In genomic region chr15:92441630-92442180, GRCm38 (mm10) we compare ENCODE assay signal across 13 mouse cellular contexts. TPM values are rescaled to one million over a fixed set of nuclear protein-coding genes. Genes with fewer than 3 reads are reported as not detected.
DNase-seq lines count a peak whose midpoint lies in the region; ATAC-seq and TF ChIP-seq lines count a peak whose summit lies in the region.
"Had no signal": no experiment of that assay in that cellular context is flagged by ENCODE, and none has a peak within 500 bp of the region (broad histone marks: within the 10 kb centered on the region; RNA-seq: fewer than 3 reads in every experiment).

No protein-coding gene starts in this region.

- no peak overlapping the region for H3K27ac ChIP-seq in lung, embryonic 14.5 days (ENCODE audit: low read depth)
- no peak overlapping the region for H3K27ac ChIP-seq in lung, postnatal 0 days (ENCODE audit: low read length)
- H3K27ac ChIP-seq in neural tube, embryonic 15.5 days (replicated peaks) = no peak overlapping the region
- no peak overlapping the region for H3K27ac ChIP-seq in gastrocnemius, adult 2 months
- H3K27ac ChIP-seq: left cerebral cortex, adult 2 months had no signal

- H3K36me3 ChIP-seq in lung, embryonic 14.5 days (ENCODE audit: insufficient read depth) = no peaks in the 10 kb centered on the region
- no peaks in the 10 kb centered on the region for H3K36me3 ChIP-seq in lung, postnatal 0 days (ENCODE audit: insufficient read depth, low read length)
- H3K36me3 ChIP-seq in neural tube, embryonic 15.5 days = no peaks in the 10 kb centered on the region

- ATAC-seq in lung, embryonic 14.5 days (ENCODE audit: insufficient read depth) = no peak
- no peak for ATAC-seq in lung, postnatal 0 days
- no peak for ATAC-seq in neural tube, embryonic 15.5 days (ENCODE audit: low FRiP score)
- ATAC-seq: intestine, embryonic 16.5 days had no signal

- no peaks in the 10 kb centered on the region for H3K27me3 ChIP-seq in lung, embryonic 14.5 days (ENCODE audit: insufficient read depth, low read length)
- H3K27me3 ChIP-seq in lung, postnatal 0 days (replicated peaks; ENCODE audit: insufficient read depth, low read length) = no peaks in the 10 kb centered on the region
- H3K27me3 ChIP-seq in neural tube, embryonic 15.5 days (replicated peaks) = no peaks in the 10 kb centered on the region

- DNase-seq in lung, embryonic 14.5 days = peak; percentile 47
- no peak for DNase-seq in lung, postnatal 0 days (ENCODE audit: low spot score)
- DNase-seq in forelimb bud, embryonic 11.5 days (ENCODE audit: low read depth, low spot score) = peak; percentile 54
- peak; percentile 41 for DNase-seq in hindlimb bud, embryonic 11.5 days (ENCODE audit: extremely low spot score, low read depth, low spot score)
- no peak for DNase-seq in gastrocnemius, adult 2 months
- DNase-seq in right cerebral cortex, adult 18-20 months = no peak
- DNase-seq: lung, postnatal 10 days; thymus, adult 2 months had no signal

- TF ChIP-seq CTCF in lung, embryonic 14.5 days (IDR thresholded peaks at IDR 0.05; ENCODE audit: low read depth) = no peak
- TF ChIP-seq CTCF in lung, postnatal 0 days (IDR thresholded peaks at IDR 0.05) = no peak
- no peak for TF ChIP-seq CTCF in gastrocnemius, adult 2 months (IDR thresholded peaks at IDR 0.05)

- WGBS in lung, embryonic 14.5 days = 32% methylated on average over 19 of the region's 19 CpGs
- WGBS in lung, postnatal 0 days = 44% methylated on average over 19 of the region's 19 CpGs
- 42% methylated on average over 19 of the region's 19 CpGs for WGBS in neural tube, embryonic 15.5 days

- H3K4me3 ChIP-seq in lung, embryonic 14.5 days (ENCODE audit: low read depth, low read length) = peak overlapping the region; percentile 8; the same call in 1 of the 2 replicates
- no peak overlapping the region for H3K4me3 ChIP-seq in lung, postnatal 0 days (ENCODE audit: low read depth, low read length)
- peak overlapping the region; percentile 11; the same call in 1 of the 2 replicates for H3K4me3 ChIP-seq in neural tube, embryonic 15.5 days (replicated peaks)
- H3K4me3 ChIP-seq in gastrocnemius, adult 2 months = no peak overlapping the region
- H3K4me3 ChIP-seq: left cerebral cortex, adult 2 months; myocyte had no signal

- H3K4me1 ChIP-seq in lung, embryonic 14.5 days (ENCODE audit: insufficient read depth) = no peaks in the 10 kb centered on the region
- no peaks in the 10 kb centered on the region for H3K4me1 ChIP-seq in lung, postnatal 0 days (ENCODE audit: insufficient read depth, low read depth, low read length)
- H3K4me1 ChIP-seq in neural tube, embryonic 15.5 days = no peaks in the 10 kb centered on the region

- no peak for TF ChIP-seq EP300 in lung, postnatal 0 days (IDR thresholded peaks at IDR 0.05)

- no peak overlapping the region for H3K9ac ChIP-seq in lung, embryonic 14.5 days
- H3K9ac ChIP-seq in lung, postnatal 0 days (replicated peaks; ENCODE audit: low read depth) = no peak overlapping the region
- no peak overlapping the region for H3K9ac ChIP-seq in neural tube, embryonic 15.5 days (replicated peaks)

- peak overlapping the region; percentile 52 for H3K4me2 ChIP-seq in lung, embryonic 14.5 days
- no peak overlapping the region for H3K4me2 ChIP-seq in lung, postnatal 0 days (replicated peaks; ENCODE audit: low read depth, low read length)
- H3K4me2 ChIP-seq in neural tube, embryonic 15.5 days = peak overlapping the region; percentile 45
- H3K4me2 ChIP-seq: heart, embryonic 11.5 days had no signal

- no peaks in the 10 kb centered on the region for H3K9me3 ChIP-seq in lung, embryonic 14.5 days (ENCODE audit: low read depth, low read length)
- H3K9me3 ChIP-seq in lung, postnatal 0 days (ENCODE audit: low read length) = no peaks in the 10 kb centered on the region
- H3K9me3 ChIP-seq in neural tube, embryonic 15.5 days (replicated peaks) = no peaks in the 10 kb centered on the region

- intact Hi-C loops in gastrocnemius, adult 2 months (cut with DNase I) = no loop called here

RNA-seq across cellular contexts. Expression of gene Pdzrn4, which starts 45.0 kb away (rescaled TPM):
- 1.8 TPM in 2 replicates for polyA plus RNA-seq in lung, embryonic 14.5 days (2014; fragmentation: Nextera tagmentation; extraction: Ambion mirVana)
- polyA plus RNA-seq in lung, postnatal 0 days (2015; fragmentation: Nextera tagmentation; extraction: Ambion mirVana) = 0.60 and 0.70 TPM in 2 replicates
- 18.4 and 23.8 TPM in 2 replicates for polyA plus RNA-seq in neural tube, embryonic 15.5 days (2015; fragmentation: Nextera tagmentation; extraction: Ambion mirVana)
- total RNA-seq in gastrocnemius, adult 2 months (2021) = under 1 TPM; 0.39 to 0.64 TPM

Comparison
In these comparisons a context has a peak if more than half of its experiments do, and no peak if none do; other contexts are left out.
1. DNase-seq: peak in lung, embryonic 14.5 days (single experiment), forelimb bud, embryonic 11.5 days (single experiment) and hindlimb bud, embryonic 11.5 days (single experiment); none in lung, postnatal 0 days (single experiment), gastrocnemius, adult 2 months (single experiment) and right cerebral cortex, adult 18-20 months (single experiment).
2. H3K4me3 ChIP-seq: peak in lung, embryonic 14.5 days (single experiment) and neural tube, embryonic 15.5 days (single experiment); none in lung, postnatal 0 days (single experiment) and gastrocnemius, adult 2 months (single experiment).